Mouse (Mus musculus) left cerebral cortex, adult 8-10 months (tissue): ENCODE measurements around the gene Sdc3. TPM values are rescaled to one million over a fixed set of nuclear protein-coding genes. Genes with fewer than 3 reads are reported as not detected.

ENCODE experiments used
- DNase-seq, 2 experiments: peaks; one replicate each; pipeline ENCODE4 v3.0.0; 2022; ENCODE audit warnings: low spot score in 2 of 2
- total RNA-seq, 4 experiments: library from RNA; stranded (reverse); gene quantifications; 2 replicates each; pipeline ENCODE4 v1.2.4; 2022

Sdc3 gene
- total RNA-seq, 4 experiments from 2014 or later: 137 to 168 (median 159) TPM

GRCm38 (mm10) chr4:130793180-130793501 lies 804 bp downstream of the Sdc3 start:
- DNase-seq: no peak

- no peak for DNase-seq
Observed at GRCm38 (mm10) chr4:130794771-130795170, 2.4 kb downstream of the Sdc3 start.

- DNase-seq: no peak
Observed at GRCm38 (mm10) chr4:130795970-130796369, 3.6 kb downstream of the Sdc3 start.

- no peak for DNase-seq
Observed at GRCm38 (mm10) chr4:130797201-130798051, 5.1 kb downstream of the Sdc3 start.

- DNase-seq: no peak
Observed at GRCm38 (mm10) chr4:130798416-130798815, 6.1 kb downstream of the Sdc3 start.

GRCm38 (mm10) chr4:130799118-130799517 lies 6.8 kb downstream of the Sdc3 start:
- DNase-seq: no peak

- DNase-seq: no peak
Observed at GRCm38 (mm10) chr4:130799582-130799981, 7.2 kb downstream of the Sdc3 start.

GRCm38 (mm10) chr4:130800147-130800546 lies 7.8 kb downstream of the Sdc3 start:
- DNase-seq: no peak

- DNase-seq: no peak
Observed at GRCm38 (mm10) chr4:130801198-130801597, 8.9 kb downstream of the Sdc3 start.

GRCm38 (mm10) chr4:130801624-130802329 lies 9.4 kb downstream of the Sdc3 start:
- no peak for DNase-seq

GRCm38 (mm10) chr4:130803591-130803990 lies 11.3 kb downstream of the Sdc3 start:
- DNase-seq: no peak

GRCm38 (mm10) chr4:130804292-130804691 lies 12.0 kb downstream of the Sdc3 start:
- no peak for DNase-seq

GRCm38 (mm10) chr4:130804771-130805361 lies 12.5 kb downstream of the Sdc3 start:
- peak in 1 of 2 experiments; percentile 74 for DNase-seq

- DNase-seq: no peak
Observed at GRCm38 (mm10) chr4:130805746-130806145, 13.4 kb downstream of the Sdc3 start.

GRCm38 (mm10) chr4:130806746-130807145 lies 14.4 kb downstream of the Sdc3 start:
- DNase-seq: no peak

GRCm38 (mm10) chr4:130809784-130810183 lies 17.4 kb downstream of the Sdc3 start:
- no peak for DNase-seq

- no peak for DNase-seq
Observed at GRCm38 (mm10) chr4:130810845-130811244, 18.5 kb downstream of the Sdc3 start.

GRCm38 (mm10) chr4:130811385-130811784 lies 19.0 kb downstream of the Sdc3 start:
- DNase-seq: no peak

- DNase-seq: peak in 1 of 2 experiments; percentile 63
Observed at GRCm38 (mm10) chr4:130813958-130814357, 21.6 kb downstream of the Sdc3 start.

- no peak for DNase-seq
Observed at GRCm38 (mm10) chr4:130814742-130815330, 22.5 kb downstream of the Sdc3 start.

GRCm38 (mm10) chr4:130815860-130816259 lies 23.5 kb downstream of the Sdc3 start:
- DNase-seq: no peak

GRCm38 (mm10) chr4:130819806-130820205 lies 27.5 kb downstream of the Sdc3 start:
- no peak for DNase-seq
